Mouse (Mus musculus): ENCODE results near the gene Grap.

Gene Grap

DNA sequence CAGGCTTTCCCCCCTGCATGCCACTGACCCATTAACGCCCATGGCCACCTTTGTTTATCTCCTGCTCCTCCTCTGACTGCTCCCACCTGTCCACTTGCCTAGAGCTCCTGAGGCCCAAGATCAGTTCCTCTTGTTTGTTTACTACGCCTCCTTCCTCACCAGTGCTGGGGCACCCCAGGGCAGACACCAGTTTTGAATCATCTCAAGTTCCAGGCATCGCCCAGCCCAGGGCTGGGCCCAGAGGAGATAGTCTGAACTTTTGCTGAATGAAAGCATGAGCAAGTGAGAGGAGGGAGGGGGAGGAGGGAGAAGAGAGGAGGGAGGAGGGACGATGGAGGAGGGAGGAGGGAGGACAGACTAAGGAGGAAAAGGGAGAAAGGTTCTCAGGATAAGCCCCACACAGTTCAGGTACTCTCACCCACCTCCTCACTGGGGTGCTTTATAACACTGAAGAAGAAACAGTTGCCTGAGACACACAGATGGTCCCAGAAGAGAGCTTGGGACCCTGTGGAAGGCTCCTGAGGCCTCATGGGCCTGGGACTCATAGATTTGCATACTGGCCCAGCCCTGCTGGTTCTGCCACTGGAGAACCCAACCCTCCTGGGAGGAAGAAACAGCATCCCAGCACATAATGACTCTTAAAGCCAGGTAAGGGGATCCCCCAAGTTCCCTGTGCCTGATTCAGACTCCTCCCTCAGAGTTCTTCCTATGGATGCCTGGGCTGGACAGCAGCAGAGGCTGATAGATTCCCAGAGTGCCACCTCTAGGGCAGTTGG, 26.2 kb downstream of the Grap start:
- no peak for DNase-seq (ENCODE audit: low read depth, low spot score)

DNA sequence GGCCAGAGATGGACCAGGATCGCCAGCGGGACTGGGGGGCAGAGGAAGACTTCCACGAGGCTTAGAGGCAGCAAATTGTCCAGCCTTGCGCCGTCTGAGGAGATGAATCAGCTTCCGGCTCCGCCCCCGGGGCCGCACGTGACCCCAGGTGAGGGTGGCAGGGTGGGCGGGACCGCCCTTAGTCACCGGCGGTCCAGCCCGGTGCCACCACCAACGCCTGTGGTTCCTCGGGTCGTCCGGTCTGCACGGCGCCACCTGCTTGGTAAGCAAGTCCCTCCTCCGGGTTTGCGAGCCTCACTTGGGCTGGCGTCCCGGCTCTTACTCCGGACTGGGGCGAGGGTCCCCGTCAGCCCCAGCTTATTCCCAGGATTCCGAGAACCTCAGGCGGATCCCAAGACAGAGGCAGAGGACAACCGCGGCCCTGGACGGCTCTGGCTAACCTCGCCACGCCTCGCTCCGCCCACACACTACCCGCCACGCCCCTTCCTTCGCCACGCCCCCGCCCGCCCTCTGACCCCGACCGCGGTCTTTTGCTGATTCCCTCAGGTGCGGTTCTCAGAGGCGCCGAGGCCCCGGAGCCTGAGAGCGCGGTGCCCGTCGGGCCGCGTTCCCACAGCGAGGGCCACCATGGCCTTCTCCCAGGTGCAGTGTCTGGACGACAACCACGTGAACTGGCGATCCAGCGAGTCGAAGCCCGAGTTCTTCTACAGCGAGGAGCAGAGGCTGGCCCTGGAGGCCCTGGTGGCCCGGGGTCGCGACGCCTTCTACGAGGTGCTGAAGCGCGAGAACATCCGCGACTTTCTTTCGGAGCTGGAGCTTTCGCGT, 31.1 kb downstream of the Grap start, which contains the start of gene Fam83g:
Gene Fam83g (plus strand): TSS at position 185 of the 825 bp plus-strand sequence.
- DNase-seq (ENCODE audit: low read depth, low spot score), result peak; percentile 82

DNA sequence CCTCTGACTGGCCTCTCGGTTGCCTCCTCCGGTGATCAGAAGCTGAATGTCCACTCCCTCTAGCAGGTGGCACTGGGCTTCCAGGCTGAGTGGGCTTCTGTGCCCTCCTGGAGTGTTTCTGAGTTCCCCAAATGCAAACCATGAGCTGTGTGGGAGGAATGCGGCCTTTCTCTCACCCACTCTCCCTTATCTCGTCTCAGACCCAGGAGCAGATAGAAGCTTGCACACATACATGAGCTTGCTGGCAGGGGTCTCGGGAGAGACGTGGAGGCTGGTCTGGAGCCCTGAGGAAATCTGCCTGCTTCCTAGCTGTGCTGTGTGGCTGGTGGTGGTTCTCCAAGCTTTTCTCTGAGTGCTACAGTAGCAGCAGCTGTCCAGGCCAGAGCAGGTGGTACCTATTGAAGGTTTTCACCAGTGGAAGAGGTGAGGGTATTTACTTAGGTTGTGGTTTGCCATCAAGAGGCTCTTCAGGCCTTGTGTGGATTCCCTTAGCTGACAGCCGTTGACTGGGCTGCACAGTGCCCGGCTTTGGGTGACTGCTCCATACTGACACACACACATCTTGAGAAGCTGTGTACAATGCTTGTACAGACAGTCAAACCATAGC, 32.2 kb downstream of the Grap start:
- no peak for DNase-seq (ENCODE audit: low read depth, low spot score)

DNA sequence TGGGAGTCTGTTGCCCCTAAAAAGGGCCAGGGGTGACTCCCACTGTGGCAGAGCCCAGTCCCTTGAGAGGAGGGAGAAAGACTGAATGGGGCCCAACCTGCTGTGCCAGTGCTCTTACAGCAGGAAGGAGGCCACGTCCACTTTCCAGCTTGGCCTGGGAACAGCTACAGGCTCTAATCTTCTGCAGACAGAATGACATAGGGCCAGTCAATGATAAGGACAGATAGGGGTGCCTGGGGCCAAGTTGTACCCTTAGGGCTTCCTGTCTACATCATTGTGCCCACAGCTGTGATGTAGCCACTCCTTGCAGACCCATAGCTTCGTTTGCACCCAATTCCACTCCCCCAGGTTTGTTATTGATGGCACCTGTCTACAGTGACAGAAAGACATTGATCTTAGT, 33.1 kb downstream of the Grap start:
- no peak for DNase-seq (ENCODE audit: low read depth, low spot score)

DNA sequence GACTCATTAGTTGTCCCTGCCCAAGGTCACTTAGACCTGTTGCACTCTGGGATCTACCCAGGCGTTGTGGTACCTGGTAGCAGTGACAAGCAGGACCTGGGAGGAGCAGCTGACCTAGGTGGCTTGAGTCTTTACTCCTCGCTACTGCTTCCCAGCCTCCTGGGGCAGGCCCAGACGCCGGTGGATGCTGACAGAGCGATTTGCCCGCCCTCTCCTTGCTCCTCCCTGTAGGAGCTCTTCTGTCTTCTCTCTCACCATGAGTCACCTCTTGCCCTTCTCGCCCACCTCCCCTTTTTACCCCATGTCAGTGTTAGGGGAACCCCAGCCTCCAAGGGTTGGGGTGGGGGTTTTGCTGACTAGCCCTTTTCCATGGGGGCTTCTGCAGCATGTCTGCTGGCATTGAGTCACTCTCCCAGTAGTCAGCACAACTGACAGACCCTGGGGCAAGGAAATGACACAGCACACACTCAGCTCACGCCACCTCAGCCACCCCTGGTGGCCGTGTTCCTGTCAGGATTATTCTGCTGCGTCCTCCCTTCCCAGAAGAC, 33.9 kb downstream of the Grap start:
- DNase-seq (ENCODE audit: low read depth, low spot score), result no peak

DNA sequence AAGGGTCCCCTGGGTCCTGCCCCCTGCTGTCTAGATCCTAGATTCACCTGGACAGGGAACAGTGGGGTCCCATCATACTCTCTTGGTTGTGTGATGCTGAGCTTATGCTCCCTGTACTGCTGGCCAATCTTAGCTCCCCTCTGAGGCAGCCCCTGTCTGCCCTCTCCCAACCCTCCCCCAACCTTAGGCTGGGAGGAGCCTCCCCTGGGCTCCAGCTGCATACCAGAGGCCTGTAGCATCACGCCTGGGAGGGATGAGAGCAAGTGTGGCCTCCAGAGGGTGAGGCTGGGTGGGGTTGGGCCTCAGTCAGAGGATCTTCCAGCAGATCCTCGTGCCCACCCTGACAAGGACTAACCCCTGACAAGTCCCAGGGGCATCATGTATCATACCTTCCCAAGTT, 34.5 kb downstream of the Grap start:
- DNase-seq (ENCODE audit: low read depth, low spot score), result peak; percentile 48

DNA sequence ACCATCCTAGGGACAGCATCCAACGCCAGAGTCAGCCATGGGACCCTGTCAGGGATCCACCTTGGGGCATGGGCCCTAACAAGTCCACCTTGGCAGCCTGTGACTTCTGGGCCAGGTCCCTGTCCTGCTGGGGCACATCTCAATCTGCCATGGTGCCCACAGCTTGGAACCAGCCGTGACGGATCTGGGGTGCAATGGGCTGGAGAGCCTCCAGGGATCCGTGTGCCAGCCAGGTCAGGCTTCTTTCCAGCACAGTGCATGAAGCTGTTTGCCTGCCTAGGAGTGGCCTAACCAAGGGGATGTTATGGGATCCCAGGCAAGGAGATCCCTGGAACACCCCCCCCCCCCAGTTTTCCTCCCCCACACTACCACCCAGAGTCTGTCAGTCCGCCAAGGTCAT, 39.9 kb downstream of the Grap start:
- DNase-seq (ENCODE audit: low read depth, low spot score), result no peak

DNA sequence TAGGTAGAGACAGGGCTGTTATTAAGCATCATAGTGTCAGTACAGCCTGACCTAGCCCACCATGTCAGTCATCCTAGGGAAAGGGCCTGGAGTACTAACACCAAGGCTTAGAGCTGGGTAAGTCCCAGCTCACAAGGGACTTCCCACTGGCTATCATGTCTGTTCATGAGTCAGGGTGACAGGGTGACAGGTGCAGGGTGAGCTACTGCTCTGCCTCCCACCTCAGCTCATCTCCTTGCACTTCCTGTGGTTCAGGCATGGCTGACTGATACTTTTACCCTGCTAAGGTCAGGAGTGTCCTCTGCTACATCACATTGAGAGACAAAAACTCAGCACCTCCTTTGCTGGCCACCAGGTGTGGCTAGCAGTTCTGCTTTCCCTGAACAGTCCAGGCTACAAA, 45.8 kb downstream of the Grap start:
- no peak for DNase-seq (ENCODE audit: low read depth, low spot score)

DNA sequence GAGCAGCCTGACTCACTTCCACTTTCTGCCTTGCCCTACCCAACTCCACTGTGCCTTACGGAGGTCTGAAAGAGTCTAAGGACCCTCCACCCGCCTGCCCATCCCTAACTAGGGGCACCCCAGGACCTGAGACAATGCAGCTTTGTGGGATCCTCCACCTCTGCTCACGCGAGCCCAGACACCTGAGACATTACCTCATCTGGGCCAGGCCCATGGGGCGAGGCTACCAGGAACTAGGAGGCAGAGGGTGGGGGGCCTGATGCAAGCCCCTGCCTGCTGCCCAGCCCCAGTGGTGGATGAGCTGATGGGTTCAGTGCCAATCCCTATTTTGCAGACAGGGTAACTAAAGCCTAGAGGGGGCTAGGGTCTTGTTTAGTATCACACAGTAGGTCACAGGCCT, 46.4 kb downstream of the Grap start:
- DNase-seq (ENCODE audit: low read depth, low spot score), result no peak

DNA sequence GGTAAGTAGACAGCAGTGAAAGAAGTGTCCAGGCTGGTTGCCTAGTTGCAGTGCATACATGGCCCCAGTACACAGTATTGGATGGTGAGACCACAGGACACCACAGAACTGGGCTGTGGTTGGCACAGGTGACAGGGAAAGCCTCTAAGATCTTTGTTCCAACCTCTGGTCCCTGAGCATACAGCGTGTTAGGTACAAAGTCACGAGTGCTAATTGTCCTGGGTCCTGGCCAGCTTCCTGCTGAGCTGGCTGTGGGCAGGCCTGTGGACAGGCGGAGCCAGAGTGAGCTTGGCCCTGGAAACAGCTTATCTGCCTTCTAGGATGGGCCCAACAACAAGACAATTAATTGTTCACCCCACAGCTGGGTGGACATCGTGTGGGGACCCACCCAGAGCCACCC, 46.9 kb downstream of the Grap start:
- no peak for DNase-seq (ENCODE audit: low read depth, low spot score)

DNA sequence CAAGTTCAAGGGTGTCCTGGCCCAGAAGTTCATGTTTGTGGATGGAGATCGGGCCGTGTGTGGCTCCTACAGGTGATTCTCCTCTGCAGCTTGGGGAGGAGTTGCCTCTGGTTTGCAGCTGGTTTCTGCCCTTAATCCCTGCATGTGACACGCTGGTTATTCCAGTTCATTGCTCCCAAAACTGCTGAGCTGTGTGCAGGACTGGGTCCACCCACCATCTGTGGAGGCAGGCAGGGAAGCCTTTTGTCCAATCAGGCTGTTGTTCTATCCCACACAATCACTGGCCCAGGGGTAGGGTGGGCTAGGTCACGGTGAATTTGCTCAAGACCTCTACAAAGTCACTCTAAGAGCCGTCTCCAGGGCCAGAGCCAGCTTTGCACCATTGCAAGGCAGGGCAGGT, 48.6 kb downstream of the Grap start:
- no peak for DNase-seq (ENCODE audit: low read depth, low spot score)

DNA sequence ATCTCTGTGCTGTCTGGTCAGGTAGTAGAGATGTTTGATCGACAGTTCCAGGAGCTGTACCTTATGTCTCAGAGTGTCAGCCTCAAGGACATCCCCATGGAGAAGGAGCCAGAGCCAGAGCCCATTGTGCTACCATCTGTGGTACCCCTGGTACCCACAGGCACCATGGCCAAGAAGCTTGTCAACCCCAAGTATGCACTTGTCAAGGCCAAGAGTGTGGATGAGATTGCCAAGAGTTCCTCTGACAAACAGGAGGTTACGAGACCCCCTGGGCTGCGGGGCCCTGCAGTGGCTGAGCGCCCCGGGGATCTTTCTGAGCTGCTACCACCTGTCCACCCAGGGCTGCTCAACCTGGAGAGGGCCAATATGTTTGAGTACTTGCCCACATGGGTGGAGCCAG, 49.4 kb downstream of the Grap start:
- no peak for DNase-seq (ENCODE audit: low read depth, low spot score)

DNA sequence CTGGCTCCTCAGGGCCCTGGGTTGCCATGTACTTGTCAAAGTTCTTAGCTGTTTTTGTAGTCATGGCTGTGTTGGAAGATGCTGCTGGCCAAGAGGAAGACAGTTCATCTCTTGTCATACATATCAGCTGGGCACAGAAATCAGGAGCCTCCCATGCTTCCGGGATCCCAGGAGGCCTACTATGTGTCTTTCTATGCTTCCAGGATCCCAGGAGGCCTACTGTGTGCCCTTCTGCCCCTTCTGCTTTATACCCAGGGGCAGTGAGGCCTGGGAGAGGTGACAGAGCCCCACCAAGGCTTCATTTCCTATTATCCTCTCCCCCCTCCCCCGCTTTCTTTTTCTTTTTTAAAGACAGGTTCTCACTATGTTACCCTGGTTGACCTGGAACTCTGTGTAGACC, 52.5 kb downstream of the Grap start:
- no peak for DNase-seq (ENCODE audit: low read depth, low spot score)

DNA sequence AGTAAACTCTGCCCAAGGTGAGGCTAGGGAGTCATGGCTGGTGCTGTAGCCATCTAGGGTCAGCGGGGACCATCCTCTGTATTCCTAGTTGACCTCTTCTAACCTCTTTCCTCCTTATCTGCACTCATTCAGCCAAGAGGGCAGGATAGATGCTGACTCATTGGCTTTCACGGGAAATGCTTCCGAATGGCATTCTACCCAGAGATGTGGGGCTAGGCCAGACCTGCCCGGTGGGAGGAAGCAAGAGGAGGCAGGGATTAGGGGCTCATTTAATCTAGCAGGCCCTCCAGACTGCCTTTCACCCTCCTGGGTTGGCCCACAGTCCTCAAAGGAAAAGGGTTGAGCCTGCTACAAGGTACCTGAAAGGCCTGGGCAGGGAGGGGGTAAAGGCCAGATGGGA, 53.2 kb downstream of the Grap start:
- DNase-seq (ENCODE audit: low read depth, low spot score), result no peak

DNA sequence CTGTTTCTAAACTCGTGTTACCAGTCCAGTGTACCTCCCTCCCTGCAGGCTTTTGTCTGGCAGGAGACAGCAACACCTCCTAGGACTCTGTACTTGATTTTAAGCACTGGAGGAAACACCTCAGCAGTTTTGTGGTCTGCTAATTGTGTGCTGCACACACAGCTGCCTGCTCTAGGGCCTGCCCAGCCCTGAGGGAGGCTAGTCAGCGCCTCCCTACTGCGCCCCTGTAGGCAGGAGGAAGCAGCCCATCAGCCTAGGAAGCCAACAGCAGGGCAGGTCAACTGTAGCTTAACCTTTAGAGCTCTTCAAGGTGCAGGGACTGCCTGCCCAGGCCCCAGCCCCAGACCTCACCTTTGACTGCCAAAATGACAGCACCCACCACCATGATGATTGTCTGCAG, 55.9 kb downstream of the Grap start:
- DNase-seq (ENCODE audit: low read depth, low spot score), result peak; percentile 66

DNA sequence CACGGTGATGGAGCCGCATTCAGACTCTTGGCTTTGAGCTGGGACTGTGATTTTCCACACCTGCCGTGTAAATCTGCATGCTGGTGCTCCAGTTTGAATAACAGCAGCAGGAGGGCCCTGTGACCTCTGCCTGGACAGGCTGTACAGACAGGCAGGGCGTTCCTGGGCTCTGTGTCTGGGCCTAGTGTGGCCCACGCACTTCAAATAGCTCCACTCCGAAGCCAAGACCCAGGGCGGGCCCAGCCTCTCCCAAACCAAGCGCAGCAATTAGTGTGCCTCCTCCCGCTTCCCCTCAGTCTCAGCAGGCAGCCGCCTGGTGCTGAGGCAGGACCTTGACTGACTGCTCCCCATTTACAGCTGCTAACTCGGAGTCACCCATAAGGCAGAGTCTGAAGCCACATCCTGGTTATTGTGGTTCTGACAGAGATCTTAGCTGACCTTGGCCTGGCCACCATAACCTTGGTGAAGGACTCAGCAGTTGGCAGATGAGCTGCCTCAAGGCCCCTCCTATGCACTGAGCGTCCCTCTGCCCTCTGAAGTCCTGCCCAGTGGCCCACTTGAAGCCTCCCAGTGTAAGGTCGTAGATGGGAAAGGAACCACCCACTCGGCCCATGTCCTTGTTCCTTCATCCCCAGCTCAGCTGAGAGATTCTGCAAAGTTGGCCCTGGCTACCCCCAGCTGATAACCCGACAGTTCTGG, 60.2 kb downstream of the Grap start:
- peak; percentile 82 for DNase-seq (ENCODE audit: low read depth, low spot score)

DNA sequence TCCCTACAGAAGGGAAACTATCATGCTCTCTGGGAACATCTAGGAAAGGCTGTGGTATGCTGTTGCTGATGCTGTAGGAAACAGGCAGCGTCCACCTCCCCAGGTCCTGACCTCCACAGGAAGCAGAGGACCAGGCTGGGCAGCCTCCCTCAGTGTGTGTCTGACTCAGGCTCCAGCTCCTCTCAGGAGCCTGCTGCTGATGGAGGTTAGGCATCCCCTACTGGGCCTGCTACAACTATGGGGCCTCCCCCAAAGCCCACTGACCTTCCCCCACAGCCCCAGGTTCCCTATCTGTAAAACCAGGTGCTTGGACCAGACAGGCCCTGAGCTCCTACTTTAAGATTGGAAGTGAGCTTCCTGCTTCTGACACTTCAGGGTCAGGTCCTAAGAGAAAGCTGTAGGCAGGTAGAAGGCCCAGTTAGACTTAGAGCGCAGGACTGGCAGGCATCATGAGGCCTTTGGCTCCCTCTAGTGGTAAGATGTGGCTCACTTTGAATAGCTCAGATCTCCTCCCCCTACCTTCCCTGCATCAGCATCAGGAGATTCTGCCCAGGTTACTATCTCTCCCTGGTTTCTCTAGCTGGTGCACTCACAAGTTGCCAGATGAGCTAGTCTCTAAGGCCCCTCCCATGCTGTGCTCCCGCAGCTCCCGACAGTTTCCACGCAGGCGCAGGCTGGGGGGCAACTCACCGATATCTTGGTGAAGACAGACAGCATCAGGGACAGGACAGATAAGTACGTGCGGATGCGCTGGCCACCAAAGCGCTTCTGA, 61.5 kb downstream of the Grap start:
- peak; percentile 88 for DNase-seq (ENCODE audit: low read depth, low spot score)

DNA sequence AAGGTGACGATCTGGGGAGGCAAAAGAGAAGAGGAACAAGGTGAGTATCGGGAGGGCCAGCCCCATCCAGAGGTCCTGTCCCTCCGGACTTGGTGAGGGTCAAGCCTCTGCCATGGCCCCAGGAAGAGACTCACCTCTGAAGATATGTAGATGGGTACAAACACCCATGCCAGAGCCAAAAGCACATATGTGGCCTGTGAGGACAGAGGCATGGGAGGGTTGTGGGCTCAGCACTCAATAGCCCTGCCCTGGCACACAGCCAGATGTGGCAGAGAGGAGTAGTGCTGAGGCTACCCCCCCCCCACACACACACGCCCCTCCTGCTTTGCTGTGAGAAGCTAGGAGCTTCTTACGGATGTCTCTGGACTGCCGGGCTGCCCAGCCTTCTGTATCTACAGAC, 62.1 kb downstream of the Grap start:
- no peak for DNase-seq (ENCODE audit: low read depth, low spot score)

DNA sequence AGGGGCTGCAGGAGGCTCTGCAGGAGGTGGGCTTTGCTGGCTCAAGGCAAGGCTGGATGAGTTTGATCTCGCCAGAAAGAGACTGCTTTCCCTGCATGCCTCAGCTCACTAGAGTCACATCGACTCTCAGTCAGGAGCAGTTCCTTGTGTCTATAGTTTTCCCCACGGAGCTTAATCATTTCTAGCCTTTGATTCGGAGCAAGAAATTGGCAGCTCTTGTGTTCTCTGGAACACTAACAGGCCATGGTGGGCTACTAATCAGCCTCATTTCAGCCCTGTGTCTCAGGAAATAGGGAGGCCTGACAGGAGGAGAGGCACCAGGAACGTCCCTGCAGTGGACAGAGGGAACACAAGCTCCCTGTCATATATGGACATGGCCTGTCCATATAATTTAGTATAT, 64.9 kb downstream of the Grap start:
- no peak for DNase-seq (ENCODE audit: low read depth, low spot score)

DNA sequence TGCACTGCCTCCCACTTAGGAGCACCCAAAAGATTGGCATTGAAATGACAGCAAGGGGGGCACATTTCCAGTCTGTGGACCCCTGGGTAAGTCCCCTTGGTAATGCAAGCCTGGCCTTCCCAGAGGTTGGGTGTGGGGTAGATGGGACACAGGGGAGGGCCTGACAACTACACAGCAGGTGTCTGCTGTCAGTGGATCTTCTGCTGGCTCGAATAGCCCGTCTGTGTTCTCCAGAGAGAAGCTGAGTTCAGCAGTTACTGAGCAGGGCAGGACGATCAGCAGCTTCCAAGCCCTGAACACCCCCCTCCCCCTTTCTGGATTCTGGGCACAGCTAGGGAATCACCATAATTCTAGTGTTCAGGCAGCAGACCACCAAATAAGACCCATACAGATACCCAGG, 66.3 kb downstream of the Grap start:
- DNase-seq (ENCODE audit: low read depth, low spot score), result no peak

DNA sequence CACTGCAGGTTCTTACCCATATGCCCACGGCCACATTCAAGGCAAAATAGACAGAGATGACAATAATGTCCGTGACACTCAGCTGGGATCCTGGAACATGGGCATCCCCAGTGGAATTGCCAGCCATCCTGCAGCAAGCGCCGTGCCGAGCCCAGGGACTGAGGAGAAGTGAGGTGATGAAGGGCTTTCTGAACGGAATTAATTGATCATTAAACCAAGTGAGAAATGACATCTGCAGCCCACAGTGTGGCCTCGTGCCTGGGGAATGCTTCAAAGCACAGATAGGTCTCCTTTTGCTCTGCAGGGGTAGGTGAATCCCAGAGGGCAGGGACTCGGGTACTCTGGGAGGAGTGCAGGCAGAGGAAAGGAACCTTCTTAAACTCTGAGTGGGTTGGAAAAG, 66.8 kb downstream of the Grap start:
- no peak for DNase-seq (ENCODE audit: low read depth, low spot score)

Data from ZHBTc4 (cell line).